Mouse (Mus musculus) myocyte (in vitro differentiated cells): ENCODE data around the gene Ptprt. TPM values are rescaled to one million over a fixed set of nuclear protein-coding genes. Genes with fewer than 3 reads are reported as not detected.
A peak's percentile ranks its signal among the peaks of the same experiment; 100 is the strongest.

ENCODE experiments used
- H3K27me3 ChIP-seq: one replicate; pipeline ENCODE4 v1.6.1; 2011; ENCODE audit not compliant: control insufficient read depth, insufficient read depth, insufficient read length
- H3K36me3 ChIP-seq: one replicate; pipeline ENCODE4 v1.6.1; 2011; ENCODE audit not compliant: control insufficient read depth, insufficient read depth
- H3K4me2 ChIP-seq: one replicate; pipeline ENCODE4 v1.6.1; 2011; ENCODE audit warnings: low read depth, control low read depth
- H3K4me3 ChIP-seq: one replicate; pipeline ENCODE4 v1.5.1; 2011; ENCODE audit warnings: mild to moderate bottlenecking, control low read depth, moderate library complexity
- H3K79me2 ChIP-seq: one replicate; pipeline ENCODE4 v1.6.1; 2011; ENCODE audit not compliant: control insufficient read depth, insufficient read depth
- H3ac ChIP-seq: one replicate; pipeline ENCODE4 v1.6.1; 2011; ENCODE audit not compliant: control insufficient read depth, insufficient read length
- CEBPB ChIP-seq: IDR thresholded peaks from 2 replicates; pipeline ENCODE4 v1.6.1; 2011; ENCODE audit warnings: mild to moderate bottlenecking, moderate library complexity; ENCODE audit not compliant: poor library complexity, insufficient read depth, severe bottlenecking
- E2F4 ChIP-seq: IDR thresholded peaks from one replicate; pipeline ENCODE4 v1.6.1; 2011; ENCODE audit warnings: mild to moderate bottlenecking, control low read depth, moderate library complexity; ENCODE audit not compliant: insufficient read depth
- MAX ChIP-seq: IDR thresholded peaks from one replicate; pipeline ENCODE4 v1.6.1; 2011; ENCODE audit warnings: low read depth, mild to moderate bottlenecking, control low read depth
- MYOD1 ChIP-seq, 3 experiments: IDR thresholded peaks; one replicate each; pipeline ENCODE4 v1.6.1; 2011; ENCODE audit warnings: control low read depth in 2 of 3, low read depth in 2 of 3, mild to moderate bottlenecking in 2 of 3, moderate library complexity in 1 of 3; ENCODE audit not compliant: insufficient read length in 2 of 3, control insufficient read depth in 1 of 3
- MYOG ChIP-seq, 3 experiments: IDR thresholded peaks; one replicate each; pipeline ENCODE4 v1.6.1; 2011; ENCODE audit warnings: control low read depth in 2 of 3, low read depth in 2 of 3, mild to moderate bottlenecking in 2 of 3; ENCODE audit not compliant: insufficient read length in 2 of 3, control insufficient read depth in 1 of 3, insufficient read depth in 1 of 3
- POLR2A ChIP-seq: IDR thresholded peaks from one replicate; pipeline ENCODE4 v1.6.1; 2011; ENCODE audit warnings: low read depth, mild to moderate bottlenecking, control low read depth, moderate library complexity; ENCODE audit not compliant: insufficient read length
- POLR2AphosphoS2 ChIP-seq: IDR thresholded peaks from one replicate; pipeline ENCODE4 v1.6.1; 2011; ENCODE audit warnings: low read depth, control low read depth; ENCODE audit not compliant: insufficient read length
- REST ChIP-seq: IDR thresholded peaks from one replicate; pipeline ENCODE4 v1.6.1; 2011; ENCODE audit warnings: mild to moderate bottlenecking, control low read depth, moderate library complexity; ENCODE audit not compliant: insufficient read depth, insufficient read length
- SRF ChIP-seq: IDR thresholded peaks from one replicate; pipeline ENCODE4 v1.6.1; 2011; ENCODE audit warnings: low read depth; ENCODE audit not compliant: control insufficient read depth, insufficient read length
- TCF12 ChIP-seq: IDR thresholded peaks from one replicate; pipeline ENCODE4 v1.6.1; 2011; ENCODE audit warnings: mild to moderate bottlenecking, control low read depth; ENCODE audit not compliant: poor library complexity, insufficient read depth, severe bottlenecking
- TCF3 ChIP-seq: IDR thresholded peaks from one replicate; pipeline ENCODE4 v1.6.1; 2011; ENCODE audit warnings: low read depth, control low read depth; ENCODE audit not compliant: insufficient read length
- USF1 ChIP-seq: IDR thresholded peaks from one replicate; pipeline ENCODE4 v1.6.1; 2011; ENCODE audit warnings: low read depth, mild to moderate bottlenecking, control low read depth, moderate library complexity
- polyA plus RNA-seq: library from polyadenylated mRNA; unstranded; fragments of >200 nt; fragmentation: generic; extraction: Trizol; gene quantifications from one replicate; pipeline ENCODE4 v1.2.1, GENCODE M21; 2012; ENCODE audit warnings: missing spikeins

The Ptprt gene
- polyA plus RNA-seq, 1 experiment = 0.08 TPM

GRCm38 (mm10) chr2:162660231-162660940 is 561 bp downstream of the Ptprt start:
- no peak overlapping the region for H3ac ChIP-seq
- peaks cover 36% of the 10 kb centered on the region for H3K27me3 ChIP-seq
- no peak overlapping the region for H3K4me3 ChIP-seq
- H3K36me3 ChIP-seq = no peaks in the 10 kb centered on the region
- H3K4me2 ChIP-seq = no peak overlapping the region
- H3K79me2 ChIP-seq = no peaks in the 10 kb centered on the region
- TF ChIP-seq TCF12 (no peak), POLR2A (no peak), SRF (no peak), MYOG (IDR thresholded peaks at IDR 0.05; ENCODE audit: control insufficient read depth in 1 of 3, insufficient read depth in 1 of 3, insufficient read length in 2 of 3, low read depth in 2 of 3) (no peak), MYOD1 (IDR thresholded peaks at IDR 0.05; ENCODE audit: control insufficient read depth in 1 of 3, insufficient read length in 2 of 3, low read depth in 2 of 3) (no peak), E2F4 (no peak), POLR2AphosphoS2 (no peak), TCF3 (no peak), MAX (no peak), CEBPB (no peak), REST (no peak), USF1 (no peak)

DNA sequence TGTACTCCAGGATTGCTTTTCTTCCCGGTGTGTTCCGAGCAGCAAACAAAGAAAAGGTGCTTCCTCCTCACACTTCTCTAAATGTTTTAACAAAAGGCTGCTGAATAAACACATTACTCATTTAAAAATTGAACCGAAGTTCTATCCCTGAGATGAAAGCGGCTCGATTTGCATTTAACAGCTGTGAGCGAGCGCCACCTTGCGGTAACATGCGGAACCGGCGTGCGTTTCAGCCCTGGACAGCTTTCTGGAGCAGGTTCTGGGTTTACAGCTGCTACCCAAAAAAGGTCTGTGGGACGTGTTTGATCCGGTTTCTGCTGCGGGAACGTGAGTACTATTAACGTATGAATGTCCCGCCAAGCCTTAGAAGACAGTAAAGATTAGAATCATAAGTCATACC is 1.9 kb downstream of the Ptprt start:
- TF ChIP-seq POLR2AphosphoS2 = no peak
- TF ChIP-seq MYOG (IDR thresholded peaks at IDR 0.05; ENCODE audit: control insufficient read depth in 1 of 3, insufficient read depth in 1 of 3, insufficient read length in 2 of 3, low read depth in 2 of 3) = peak in 1 of 3 experiments; percentile 6
- peak in 1 of 3 experiments; percentile 7 for TF ChIP-seq MYOD1 (IDR thresholded peaks at IDR 0.05; ENCODE audit: control insufficient read depth in 1 of 3, insufficient read length in 2 of 3, low read depth in 2 of 3)

DNA sequence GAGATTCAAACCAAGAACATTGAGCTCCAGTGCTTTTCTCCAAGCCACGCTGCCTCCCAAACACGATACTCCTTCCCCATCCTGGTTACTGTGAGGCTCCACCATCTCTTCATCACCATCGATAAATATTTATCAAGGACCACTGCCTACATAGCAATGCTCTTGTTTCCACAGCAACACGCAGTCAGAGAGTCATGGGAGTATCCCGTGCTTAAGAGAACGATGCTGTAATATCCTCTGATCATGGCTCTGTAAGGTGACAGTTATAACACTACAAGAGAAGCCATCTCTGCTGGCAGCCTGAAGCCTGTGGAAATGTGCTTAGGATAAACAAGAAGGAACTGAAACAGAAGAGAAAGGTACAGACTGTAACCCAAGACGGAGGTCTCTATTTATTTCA is 3.4 kb downstream of the Ptprt start:
- Histone ChIP-seq H3K36me3 (no peaks in the 10 kb centered on the region), H3K4me3 (no peak overlapping the region), H3K79me2 (no peaks in the 10 kb centered on the region), H3K4me2 (no peak overlapping the region), H3ac (no peak overlapping the region), H3K27me3 (peaks cover 36% of the 10 kb centered on the region)
- TF ChIP-seq SRF (no peak), USF1 (no peak), MYOD1 (IDR thresholded peaks at IDR 0.05; ENCODE audit: control insufficient read depth in 1 of 3, insufficient read length in 2 of 3, low read depth in 2 of 3) (no peak), TCF12 (no peak)

More for the DNA sequence above, 1.9 kb downstream of the Ptprt start:
- H3ac ChIP-seq = no peak overlapping the region
- H3K79me2 ChIP-seq = no peaks in the 10 kb centered on the region
- no peak overlapping the region for H3K4me2 ChIP-seq
- no peak overlapping the region for H3K4me3 ChIP-seq
- H3K27me3 ChIP-seq = peaks cover 36% of the 10 kb centered on the region
- no peaks in the 10 kb centered on the region for H3K36me3 ChIP-seq

- Histone ChIP-seq H3K4me2 (no peak overlapping the region), H3K27me3 (peaks cover 11% of the 10 kb centered on the region), H3K79me2 (no peaks in the 10 kb centered on the region), H3K36me3 (no peaks in the 10 kb centered on the region), H3ac (no peak overlapping the region), H3K4me3 (no peak overlapping the region)
- TF ChIP-seq POLR2A (no peak), TCF12 (no peak), MAX (no peak), CEBPB (no peak), TCF3 (no peak), POLR2AphosphoS2 (no peak), E2F4 (no peak), USF1 (no peak), MYOG (IDR thresholded peaks at IDR 0.05; ENCODE audit: control insufficient read depth in 1 of 3, insufficient read depth in 1 of 3, insufficient read length in 2 of 3, low read depth in 2 of 3) (no peak), MYOD1 (IDR thresholded peaks at IDR 0.05; ENCODE audit: control insufficient read depth in 1 of 3, insufficient read length in 2 of 3, low read depth in 2 of 3) (no peak)
Observed at GRCm38 (mm10) chr2:162654416-162654815, 6.5 kb downstream of the Ptprt start.

GRCm38 (mm10) chr2:162638676-162639075 is 22.3 kb downstream of the Ptprt start:
- TF ChIP-seq TCF12 (no peak), MYOD1 (IDR thresholded peaks at IDR 0.05; ENCODE audit: control insufficient read depth in 1 of 3, insufficient read length in 2 of 3, low read depth in 2 of 3) (no peak), MYOG (IDR thresholded peaks at IDR 0.05; ENCODE audit: control insufficient read depth in 1 of 3, insufficient read depth in 1 of 3, insufficient read length in 2 of 3, low read depth in 2 of 3) (no peak), POLR2A (no peak), REST (no peak), TCF3 (no peak), SRF (no peak), MAX (no peak), USF1 (no peak), POLR2AphosphoS2 (no peak), E2F4 (no peak), CEBPB (no peak)
- Histone ChIP-seq H3K27me3 (no peaks in the 10 kb centered on the region), H3K36me3 (no peaks in the 10 kb centered on the region), H3K4me3 (no peak overlapping the region), H3ac (no peak overlapping the region), H3K79me2 (no peaks in the 10 kb centered on the region), H3K4me2 (no peak overlapping the region)
